Mouse (Mus musculus) kidney, embryonic 16.5 days (tissue): ENCODE data around the gene Abcf1. TPM values are rescaled to one million over a fixed set of nuclear protein-coding genes. Genes with fewer than 3 reads are reported as not detected.
"Not testable (repeated sequence)": the region's sequence is repeated elsewhere in the genome, so short reads cannot be mapped to it uniquely, and the experiment has no call there.

Experiments
- ATAC-seq: fragments of 200-750 bp; cut with Nextera tagmentation; 2 replicates; pipeline ENCODE4 v1.8.0; 2017; ENCODE audit warnings: moderate TSS enrichment; ENCODE audit not compliant: low FRiP score, low TSS enrichment
- H3K27ac ChIP-seq: fragments of 300-500 bp; sonication (generic); 2 replicates; pipeline ENCODE4 v1.5.1; 2014; ENCODE audit warnings: low read length
- H3K27me3 ChIP-seq: fragments of 300-500 bp; sonication (generic); 2 replicates; pipeline ENCODE4 v1.6.1; 2014; ENCODE audit warnings: low read length, control low read depth, mixed read lengths; ENCODE audit not compliant: insufficient read depth
- H3K36me3 ChIP-seq: fragments of 300-500 bp; sonication (generic); 2 replicates; pipeline ENCODE4 v1.6.1; 2014; ENCODE audit warnings: low read length, control low read depth, mixed read lengths; ENCODE audit not compliant: insufficient read depth
- H3K4me1 ChIP-seq: fragments of 300-500 bp; sonication (generic); 2 replicates; pipeline ENCODE4 v1.6.1; 2014; ENCODE audit warnings: low read length, control low read depth, mixed read lengths; ENCODE audit not compliant: insufficient read depth
- H3K4me2 ChIP-seq: fragments of 300-500 bp; sonication (generic); replicated peaks from 2 replicates; pipeline ENCODE4 v1.6.1; 2014; ENCODE audit warnings: low read depth, low read length
- H3K4me3 ChIP-seq: fragments of 300-500 bp; sonication (generic); 2 replicates; pipeline ENCODE4 v1.5.1; 2014; ENCODE audit warnings: mild to moderate bottlenecking, low read length
- H3K9ac ChIP-seq: fragments of 300-500 bp; sonication (generic); replicated peaks from 2 replicates; pipeline ENCODE4 v1.6.1; 2014; ENCODE audit warnings: low read length
- H3K9me3 ChIP-seq: fragments of 300-500 bp; sonication (generic); 2 replicates; pipeline ENCODE4 v1.6.1; 2016; ENCODE audit warnings: low read length, control low read depth
- WGBS: fragments of 180-500 bp; shearing (Covaris S2); extraction: QIAGEN DNeasy Blood & Tissue Kit; methylation state at CpG from one replicate; pipeline ENCODE4 v1.1.7; 2014; 5-methylcytosine and 5-hydroxymethylcytosine counted together
- polyA plus RNA-seq: library from polyadenylated mRNA; unstranded; fragments of >200 nt; fragmentation: Nextera tagmentation; extraction: Ambion mirVana; gene quantifications from 2 replicates; pipeline ENCODE4 v1.2.1, GENCODE M21; 2015

Abcf1 gene
- 80.7 and 95.8 TPM in 2 replicates for polyA plus RNA-seq

- whole genome bisulfite sequencing: under 1% methylated on average over 68 of the region's 68 CpGs
- Histone ChIP-seq H3K27ac (peak within 1 kb of the TSS; percentile 86), H3K4me2 (peak within 1 kb of the TSS; percentile 59), H3K9ac (peak within 1 kb of the TSS; percentile 85), H3K4me1 (peaks cover 13% of the 10 kb centered on the region), H3K27me3 (no peaks in the 10 kb centered on the region), H3K4me3 (peak within 1 kb of the TSS; percentile 87), H3K36me3 (peaks cover 23% of the 10 kb centered on the region), H3K9me3 (no peaks in the 10 kb centered on the region)
- peak; percentile 96 for ATAC-seq
These were observed at the start of gene Abcf1 for GRCm38 (mm10) chr17:35969418-35970389. Abcf1 (minus strand) TSS chr17:35969761.

- H3K27ac ChIP-seq: no peak overlapping the region
- H3K9me3 ChIP-seq: no peaks in the 10 kb centered on the region
- H3K4me2 ChIP-seq: no peak overlapping the region
These were observed 49.4 kb upstream of the Abcf1 start for GRCm38 (mm10) chr17:36018979-36019378.

DNA sequence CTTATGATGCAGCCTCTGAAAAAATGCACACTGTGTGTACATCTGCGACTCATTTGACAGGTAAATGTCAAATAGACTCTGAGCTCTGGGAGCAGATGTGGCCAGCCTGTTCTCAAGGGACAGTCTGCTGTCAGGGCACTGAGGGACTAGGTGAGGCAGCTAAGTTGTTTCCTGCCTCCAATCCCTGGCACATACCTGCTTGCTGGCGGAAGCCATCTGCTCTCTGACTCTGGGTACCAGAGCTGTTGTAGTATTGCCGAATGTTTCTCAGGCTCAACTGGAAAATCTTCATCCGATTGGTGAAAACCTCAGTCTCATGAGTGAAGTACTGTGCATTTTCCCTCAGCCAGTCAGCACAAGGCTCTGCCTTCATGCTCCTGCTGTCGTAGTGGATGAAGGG lies 47.5 kb upstream of the Abcf1 start:
- no peaks in the 10 kb centered on the region for H3K4me1 ChIP-seq
- ATAC-seq: no peak
- H3K36me3 ChIP-seq: peaks cover 13% of the 10 kb centered on the region
- H3K4me3 ChIP-seq: no peak overlapping the region
- WGBS: 91% methylated on average over 5 of the region's 5 CpGs
- no peak overlapping the region for H3K27ac ChIP-seq
- H3K27me3 ChIP-seq: no peaks in the 10 kb centered on the region
- no peaks in the 10 kb centered on the region for H3K9me3 ChIP-seq
- no peak overlapping the region for H3K9ac ChIP-seq
- H3K4me2 ChIP-seq: no peak overlapping the region

More at GRCm38 (mm10) chr17:36018979-36019378, 49.4 kb upstream of the Abcf1 start:
- WGBS: 72% methylated on average over 2 of the region's 2 CpGs
- Histone ChIP-seq H3K4me3 (no peak overlapping the region), H3K27me3 (no peaks in the 10 kb centered on the region), H3K36me3 (peaks cover 13% of the 10 kb centered on the region), H3K9ac (no peak overlapping the region), H3K4me1 (peaks cover 10% of the 10 kb centered on the region)
- no peak for ATAC-seq

DNA sequence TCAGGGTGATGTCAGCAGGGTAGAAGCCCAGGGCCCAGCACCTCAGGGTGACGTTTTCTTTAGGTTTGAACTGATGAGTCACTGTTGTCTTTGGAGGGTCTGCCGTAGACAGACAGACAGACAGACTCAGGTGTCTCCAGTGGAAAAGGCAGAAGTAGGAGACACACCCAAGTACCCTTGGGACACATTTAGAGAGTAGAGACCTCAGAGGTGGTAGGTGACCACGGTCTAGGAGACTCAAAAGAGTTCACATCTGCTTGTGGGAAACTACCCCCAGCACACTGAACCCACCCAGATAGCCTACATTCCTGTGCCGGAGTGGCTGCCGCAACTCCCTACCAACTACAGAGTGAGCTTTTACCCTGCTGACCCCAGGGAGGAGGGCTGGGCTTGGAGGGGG lies 45.4 kb upstream of the Abcf1 start:
- Histone ChIP-seq H3K27ac (no peak overlapping the region), H3K36me3 (peaks cover 13% of the 10 kb centered on the region), H3K4me1 (no peaks in the 10 kb centered on the region), H3K9ac (no peak overlapping the region), H3K4me3 (no peak overlapping the region), H3K27me3 (no peaks in the 10 kb centered on the region), H3K9me3 (no peaks in the 10 kb centered on the region), H3K4me2 (no peak overlapping the region)
- ATAC-seq: no peak
- 91% methylated on average over 5 of the region's 5 CpGs for WGBS

DNA sequence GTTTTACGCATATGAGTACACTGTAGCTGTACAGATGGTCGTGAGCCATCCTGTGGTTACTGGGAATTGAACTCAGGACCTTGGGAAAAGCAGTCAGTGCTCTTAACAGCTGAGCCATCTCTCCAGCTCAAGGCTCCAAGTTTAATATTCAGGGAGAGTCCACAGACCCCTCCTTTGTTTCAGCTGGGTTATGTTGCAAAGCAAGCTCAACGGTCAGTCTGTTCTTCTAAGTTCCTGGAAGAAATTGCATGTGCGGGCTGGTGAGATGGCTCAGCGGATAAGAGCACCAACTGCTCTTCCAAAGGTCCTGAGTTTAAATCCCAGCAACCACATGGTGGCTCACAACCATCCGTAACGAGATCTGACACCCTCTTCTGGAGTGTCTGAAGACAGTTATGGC lies 34.8 kb upstream of the Abcf1 start:
- H3K36me3 ChIP-seq: peaks cover 13% of the 10 kb centered on the region
- not testable (repeated sequence) for ATAC-seq, H3K9ac ChIP-seq, H3K4me1 ChIP-seq, H3K27me3 ChIP-seq, H3K4me2 ChIP-seq, H3K4me3 ChIP-seq, H3K27ac ChIP-seq
- peaks cover 10% of the 10 kb centered on the region for H3K9me3 ChIP-seq
- 92% methylated on average over 7 of the region's 7 CpGs for WGBS

DNA sequence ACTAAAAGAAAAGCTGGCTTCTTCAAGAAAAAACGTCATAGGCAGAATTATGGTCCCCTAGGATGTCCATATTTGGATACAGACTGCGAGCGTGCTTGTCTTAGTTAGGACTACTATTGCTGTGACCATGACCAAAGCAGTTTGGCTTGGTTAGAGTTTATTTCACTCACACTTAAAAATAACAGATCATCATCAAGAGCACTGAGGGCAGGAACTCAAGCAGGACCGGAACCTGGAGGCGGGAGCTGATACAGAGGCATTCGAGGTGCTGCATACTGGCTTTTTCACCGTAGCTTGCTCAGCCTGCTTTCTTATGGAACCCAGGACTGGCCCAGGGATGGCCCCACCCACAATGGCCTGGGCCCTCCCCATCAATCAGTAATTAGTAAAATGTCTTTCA lies 33.8 kb upstream of the Abcf1 start:
- Histone ChIP-seq H3K4me2 (no peak overlapping the region), H3K27me3 (no peaks in the 10 kb centered on the region), H3K4me1 (no peaks in the 10 kb centered on the region), H3K9me3 (peaks cover 10% of the 10 kb centered on the region), H3K4me3 (no peak overlapping the region), H3K9ac (no peak overlapping the region), H3K27ac (no peak overlapping the region), H3K36me3 (peaks cover 13% of the 10 kb centered on the region)
- ATAC-seq: no peak
- 92% methylated on average over 7 of the region's 7 CpGs for WGBS

DNA sequence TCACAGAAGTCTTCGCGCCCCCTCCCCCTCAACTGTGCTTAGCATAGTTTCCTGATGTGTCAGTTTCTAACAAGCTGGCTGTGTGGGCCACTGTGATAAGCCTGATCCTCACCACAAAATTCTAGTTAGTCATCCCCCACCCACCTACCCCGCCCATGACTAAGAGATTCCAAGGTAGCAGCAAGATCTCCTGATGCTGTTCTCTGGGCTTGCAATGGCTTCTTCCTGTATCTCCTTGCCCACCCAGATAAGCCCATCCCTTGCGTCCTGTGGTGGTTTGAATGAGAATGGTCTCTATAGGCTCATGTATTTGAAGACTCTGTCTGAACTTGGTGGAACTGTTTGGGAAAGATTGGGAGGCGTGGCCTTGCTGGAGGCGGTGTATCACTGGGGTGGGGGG lies 32.4 kb upstream of the Abcf1 start:
- H3K4me1 ChIP-seq: no peaks in the 10 kb centered on the region; the same call in 1 of the 2 replicates
- H3K9ac ChIP-seq: no peak overlapping the region
- peaks cover 10% of the 10 kb centered on the region for H3K9me3 ChIP-seq
- H3K36me3 ChIP-seq: peaks cover 12% of the 10 kb centered on the region
- no peak for ATAC-seq
- H3K4me3 ChIP-seq: no peak overlapping the region
- H3K4me2 ChIP-seq: no peak overlapping the region
- 96% methylated on average over 6 of the region's 6 CpGs for WGBS
- no peaks in the 10 kb centered on the region for H3K27me3 ChIP-seq
- no peak overlapping the region for H3K27ac ChIP-seq

DNA sequence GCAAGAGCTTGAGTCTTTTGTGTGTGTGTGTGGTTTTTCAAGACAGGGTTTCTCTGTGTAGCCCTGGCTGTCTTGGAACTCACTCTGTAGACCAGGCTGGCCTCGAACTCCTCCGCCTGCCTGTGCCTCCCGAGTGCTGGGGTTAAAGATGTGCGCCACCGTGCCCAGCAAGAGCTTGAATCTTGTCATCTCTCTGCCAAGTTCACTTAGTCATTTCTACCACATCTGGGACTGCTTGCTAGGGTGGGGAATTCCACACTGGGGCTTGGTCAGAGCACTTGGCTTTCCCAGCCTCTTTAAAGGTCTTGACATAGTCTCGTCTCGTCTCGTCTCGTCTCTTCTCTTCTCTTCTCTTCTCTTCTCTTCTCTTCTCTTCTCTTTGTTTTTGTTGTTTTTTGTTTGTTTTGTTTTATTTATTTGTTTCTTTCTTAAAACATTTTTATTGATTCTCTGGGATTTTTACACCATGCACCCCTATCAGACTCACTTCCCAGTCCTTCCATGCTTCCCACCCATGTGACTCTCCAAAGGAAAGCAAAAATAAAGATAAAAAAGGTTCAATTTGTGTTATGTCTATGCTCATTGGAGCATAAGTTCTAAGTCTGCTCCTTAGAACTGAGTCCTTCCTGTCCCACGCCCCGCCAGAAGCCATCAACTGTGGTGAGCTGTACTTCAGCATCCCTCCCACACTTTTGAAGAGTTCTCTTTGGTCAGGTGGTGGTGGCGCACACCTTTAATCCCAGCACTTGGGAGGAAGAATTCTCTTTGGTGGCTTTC lies 31.7 kb upstream of the Abcf1 start:
- Histone ChIP-seq H3K27me3 (no peaks in the 10 kb centered on the region), H3K36me3 (peaks cover 7% of the 10 kb centered on the region; the same call in 1 of the 2 replicates), H3K4me3 (no peak overlapping the region), H3K4me1 (no peaks in the 10 kb centered on the region; the same call in none of the 2 replicates), H3K9ac (no peak overlapping the region), H3K27ac (no peak overlapping the region), H3K4me2 (no peak overlapping the region), H3K9me3 (peaks cover 6% of the 10 kb centered on the region; the same call in 1 of the 2 replicates)
- no peak for ATAC-seq
- 83% methylated on average over 12 of the region's 12 CpGs for whole genome bisulfite sequencing

DNA sequence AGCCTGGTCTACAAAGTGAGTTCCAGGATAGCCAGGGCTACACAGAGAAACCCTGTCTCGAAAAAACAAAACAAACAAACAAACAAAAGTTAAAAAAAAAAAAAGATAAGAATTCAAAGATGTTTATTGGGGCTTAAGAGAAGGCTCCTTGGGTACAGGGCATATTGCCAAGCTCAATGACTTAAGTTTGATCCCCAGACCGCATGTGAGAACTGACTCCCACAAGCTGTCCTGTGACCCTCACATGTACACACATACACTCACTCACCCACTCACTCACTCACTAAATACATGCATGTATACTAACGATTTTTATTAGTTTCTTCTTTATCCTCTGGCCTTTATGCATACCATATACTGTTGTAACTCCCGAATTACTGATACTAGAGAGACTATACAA lies 30.8 kb upstream of the Abcf1 start:
- Histone ChIP-seq H3K9me3 (no peaks in the 10 kb centered on the region), H3K36me3 (no peaks in the 10 kb centered on the region), H3K27ac (no peak overlapping the region), H3K4me3 (no peak overlapping the region), H3K4me1 (peaks cover 4% of the 10 kb centered on the region), H3K9ac (no peak overlapping the region), H3K27me3 (no peaks in the 10 kb centered on the region), H3K4me2 (no peak overlapping the region)
- 77% methylated on average over 4 of the region's 4 CpGs for WGBS
- no peak for ATAC-seq
